Mouse (Mus musculus) erythroblast, embryonic 14.5 days (primary cell): ENCODE data around the gene Hcn2.

Source experiments
- GATA1 ChIP-seq: IDR thresholded peaks from 2 replicates; pipeline ENCODE4 v1.6.1; 2012; ENCODE audit warnings: low read length, inconsistent platforms, mixed read lengths
- TAL1 ChIP-seq: IDR thresholded peaks from 3 replicates; pipeline ENCODE4 v1.6.1; 2012; ENCODE audit warnings: low read length, inconsistent platforms, mixed read lengths

DNA sequence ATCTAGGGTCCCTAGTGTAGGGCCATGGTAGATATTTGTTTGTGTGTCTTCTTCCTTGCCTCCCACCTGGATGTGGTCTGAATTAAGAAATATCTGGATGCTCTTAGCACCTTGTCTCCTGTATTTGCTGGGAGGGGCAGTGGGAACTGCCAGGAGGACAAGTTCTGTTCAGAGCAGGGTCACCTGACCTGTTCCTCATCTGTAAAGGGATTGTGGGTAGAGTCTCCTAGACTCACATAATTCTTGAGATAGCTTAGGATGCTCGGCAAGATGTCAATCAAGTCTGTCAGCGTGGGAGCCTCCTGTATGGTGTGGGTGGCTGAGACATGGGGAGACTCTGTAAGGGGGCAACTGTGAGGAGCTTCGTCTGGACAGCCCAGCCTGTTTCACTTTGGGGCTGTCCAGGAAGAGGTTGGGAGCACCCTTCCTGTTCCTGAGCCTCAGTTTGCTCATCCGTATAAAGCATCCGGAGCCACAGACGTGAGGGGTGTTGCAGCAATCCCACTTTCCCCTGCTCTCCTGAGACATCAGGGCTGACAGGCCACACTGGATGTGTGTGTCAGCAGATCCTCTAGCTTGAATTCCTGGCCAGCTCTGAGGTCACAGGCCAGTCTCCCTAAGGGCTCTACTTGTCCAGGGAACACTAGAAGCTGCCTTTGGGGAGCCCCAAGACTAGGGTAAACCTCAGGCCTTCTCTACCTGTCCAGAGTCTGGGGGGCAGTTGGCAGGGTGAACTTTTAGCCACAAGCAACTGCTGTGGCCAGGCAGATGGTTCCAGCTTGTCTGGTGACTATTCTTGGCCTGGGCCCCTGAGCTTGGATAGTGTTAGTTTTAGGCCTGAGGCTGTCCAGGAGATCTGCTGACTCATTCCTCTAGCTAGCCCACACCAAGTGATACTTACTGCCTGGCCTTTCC lies 32.5 kb upstream of the Hcn2 start:
- TF ChIP-seq GATA1 (no peak), TAL1 (no peak)
